7 mouse cellular contexts compared by ENCODE assay signal in the genomic region with DNA sequence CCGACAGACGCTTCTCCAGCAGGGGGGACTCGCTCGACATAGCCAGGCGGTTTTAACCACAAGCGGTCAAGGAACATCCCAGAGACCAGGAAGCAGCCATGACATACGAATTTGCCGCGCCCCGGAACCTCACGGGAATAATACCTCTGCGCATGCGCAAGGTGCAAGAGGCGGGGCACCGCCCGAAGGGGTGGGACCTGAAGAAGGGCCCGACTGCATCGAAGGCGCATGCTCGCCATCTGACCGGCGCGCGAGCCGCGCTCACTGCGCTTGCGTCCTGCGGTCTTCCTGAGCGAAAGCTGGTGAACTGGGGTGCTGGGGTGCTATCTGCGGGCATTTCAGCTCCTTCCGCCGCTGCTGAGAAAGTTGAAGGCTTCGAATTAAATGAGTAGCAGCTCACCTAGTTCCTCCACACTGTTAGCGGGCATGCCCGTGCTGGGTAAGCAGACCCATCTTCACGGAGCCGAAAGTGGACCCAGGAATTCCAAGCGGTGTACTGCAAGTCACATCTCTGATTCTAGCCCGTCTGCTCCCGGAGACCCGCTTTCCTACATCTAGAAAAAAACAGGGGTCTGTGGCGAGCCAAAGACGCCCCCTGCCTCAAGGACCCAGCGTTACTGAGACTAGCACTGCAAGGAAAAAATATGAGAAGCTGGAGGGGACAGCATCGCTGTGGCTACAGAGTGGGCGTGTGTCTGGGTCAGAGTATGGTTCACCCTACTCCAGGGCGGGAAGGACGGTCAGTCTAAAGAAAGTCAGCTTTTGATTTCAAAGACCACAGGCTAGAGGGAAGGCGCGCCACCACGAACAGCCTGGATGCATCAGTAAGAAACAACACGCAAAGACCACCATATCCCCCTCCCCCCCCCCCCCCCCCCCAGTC. TPM values are rescaled to one million over a fixed set of nuclear protein-coding genes. Genes with fewer than 3 reads are reported as not detected.
DNase-seq lines count a peak whose midpoint lies in the region; ATAC-seq lines count a peak whose summit lies in the region.

Mis18a (minus strand) TSS at position 172 of the 883 bp plus-strand sequence.

- WGBS in intestine, embryonic 15.5 days, result 1% methylated on average over 53 of the region's 53 CpGs
- WGBS in midbrain, embryonic 10.5 days, result 3% methylated on average over 53 of the region's 53 CpGs

- peak within 1 kb of the TSS; percentile 93 for H3K4me2 ChIP-seq in intestine, embryonic 15.5 days (replicated peaks)

- intact Hi-C loops in gastrocnemius, postnatal 36 days (cut with DNase I), result no loop called here
- intact Hi-C loops in left cerebral cortex, postnatal 25 days (cut with DNase I), result no loop called here

- no peaks in the 10 kb centered on the region for H3K27me3 ChIP-seq in intestine, embryonic 15.5 days (replicated peaks)
- no peaks in the 10 kb centered on the region for H3K27me3 ChIP-seq in midbrain, embryonic 10.5 days (ENCODE audit: low read depth, poor library complexity, severe bottlenecking)

- H3K27ac ChIP-seq in intestine, embryonic 15.5 days, result peak within 1 kb of the TSS; percentile 54
- H3K27ac ChIP-seq in midbrain, embryonic 10.5 days (replicated peaks), result peak within 1 kb of the TSS; percentile 88

- H3K4me1 ChIP-seq in intestine, embryonic 15.5 days (replicated peaks), result peaks cover 7% of the 10 kb centered on the region
- peaks cover 13% of the 10 kb centered on the region for H3K4me1 ChIP-seq in midbrain, embryonic 10.5 days

- H3K36me3 ChIP-seq in intestine, embryonic 15.5 days, result no peaks in the 10 kb centered on the region; the same call in 1 of the 2 replicates
- peaks cover 31% of the 10 kb centered on the region for H3K36me3 ChIP-seq in midbrain, embryonic 10.5 days

- no peaks in the 10 kb centered on the region for H3K9me3 ChIP-seq in intestine, embryonic 15.5 days
- H3K9me3 ChIP-seq in midbrain, embryonic 10.5 days (replicated peaks), result peaks cover 9% of the 10 kb centered on the region; the same call in 1 of the 2 replicates

- ATAC-seq in intestine, embryonic 15.5 days, result peak; percentile 99

- peak within 1 kb of the TSS; percentile 87 for H3K9ac ChIP-seq in intestine, embryonic 15.5 days

- peak; percentile 97 for DNase-seq in adrenal gland, adult 2 months
- peak; percentile 97 for DNase-seq in embryo, embryonic 11.5 days (ENCODE audit: low read depth, low spot score)
- peak; percentile 92 to 93 for DNase-seq in gastrocnemius, postnatal 36 days
- DNase-seq in left cerebral cortex, postnatal 25 days (ENCODE audit: low spot score in 2 of 2), result peak; percentile 94 to 98
- DNase-seq in midbrain, embryonic 10.5 days (ENCODE audit: low spot score), result peak; percentile 97
- peak; percentile 97 for DNase-seq in right cerebral cortex, postnatal 4 days

- H3K4me3 ChIP-seq in intestine, embryonic 15.5 days (replicated peaks), result peak within 1 kb of the TSS; percentile 85
- H3K4me3 ChIP-seq in midbrain, embryonic 10.5 days, result peak within 1 kb of the TSS; percentile 85

RNA-seq across cellular contexts. Expression of gene Mis18a, which starts in this region (rescaled TPM):
- total RNA-seq in adrenal gland, adult 2 months (2021), result 1 to 10 TPM; 2.8 to 3.7 TPM
- polyA plus RNA-seq in adrenal gland, adult 2 months (2012; rRNA removed), result 3.9 and 5.0 TPM in 2 replicates
- 1 to 10 TPM; 1.0 to 1.2 TPM for total RNA-seq in gastrocnemius, postnatal 36 days (2021)
- 60.5 and 65.2 TPM in 2 replicates for polyA plus RNA-seq in intestine, embryonic 15.5 days (2015; fragmentation: Nextera tagmentation; extraction: Ambion mirVana)
- total RNA-seq in left cerebral cortex, postnatal 25 days (2021), result 1 to 10 TPM; 7.6 to 8.1 TPM
- polyA plus RNA-seq in midbrain, embryonic 10.5 days (2016; fragmentation: Nextera tagmentation; extraction: Ambion mirVana), result 87.7 and 106 TPM in 2 replicates

Comparison
In these comparisons a context has a peak if more than half of its experiments do, and no peak if none do; other contexts are left out.
1. Peak in every context shown above with its lines: DNase-seq, ATAC-seq, H3K4me3 ChIP-seq and H3K27ac ChIP-seq.
2. RNA of gene Mis18a (polyA plus RNA-seq): 87.7 to 106 TPM in midbrain, embryonic 10.5 days and 60.5 to 65.2 TPM in intestine, embryonic 15.5 days; 3.9 to 5.0 TPM in adrenal gland, adult 2 months; every median in the first group is over 10 times any median in the second.